Mouse (Mus musculus) small intestine, adult 2 months (tissue): ENCODE measurements around the gene Hexim2.

Experiments used
- CTCF ChIP-seq: fragments of 200-500 bp; IDR thresholded peaks from 2 replicates; pipeline ENCODE4 v1.5.1; 2012; ENCODE audit warnings: low read depth, mild to moderate bottlenecking, control low read depth, inconsistent platforms, low read length, moderate library complexity, mixed read lengths; ENCODE audit not compliant: insufficient replicate concordance, insufficient read length; ENCODE audit errors: extremely low read depth
- POLR2A ChIP-seq: fragments of 200-500 bp; IDR thresholded peaks from 2 replicates; pipeline ENCODE4 v1.6.1; 2012; ENCODE audit warnings: low read depth, mild to moderate bottlenecking, control low read depth, inconsistent platforms, low read length, moderate library complexity

- TF ChIP-seq CTCF = no peak
- TF ChIP-seq POLR2A = no peak
These were observed 33.6 kb upstream of the Hexim2 start for GRCm38 (mm10) chr11:103098531-103099190.
